Mouse (Mus musculus) G1E (cell line): ENCODE measurements around the gene Nrap. TPM values are rescaled to one million over a fixed set of nuclear protein-coding genes. Genes with fewer than 3 reads are reported as not detected.

Source experiments
- ATAC-seq: 2 replicates; pipeline ENCODE4 v1.8.0; 2016; ENCODE audit warnings: mild to moderate bottlenecking; ENCODE audit not compliant: insufficient number of reproducible peaks, poor library complexity, low FRiP score, severe bottlenecking; ENCODE audit errors: extremely low read depth
- DNase-seq: peaks from one replicate; pipeline ENCODE4 v3.0.0; 2012; ENCODE audit warnings: low spot score
- H3K27me3 ChIP-seq: 2 replicates; pipeline ENCODE4 v1.6.1; 2012; ENCODE audit warnings: mild to moderate bottlenecking, low read length, inconsistent platforms; ENCODE audit not compliant: insufficient read depth
- H3K36me3 ChIP-seq: replicated peaks from 2 replicates; pipeline ENCODE3; 2012; ENCODE audit warnings: mild to moderate bottlenecking, inconsistent platforms
- H3K4me1 ChIP-seq: 2 replicates; pipeline ENCODE4 v1.6.1; 2012; ENCODE audit warnings: low read depth, low read length, inconsistent platforms, mixed read lengths; ENCODE audit not compliant: insufficient read depth
- H3K4me3 ChIP-seq: 2 replicates; pipeline ENCODE4 v1.5.1; 2012; ENCODE audit warnings: low read depth, mild to moderate bottlenecking, inconsistent platforms, low read length, moderate library complexity, mixed read lengths
- H3K9me3 ChIP-seq: replicated peaks from 2 replicates; pipeline ENCODE4 v1.6.1; 2012; ENCODE audit warnings: inconsistent platforms
- CTCF ChIP-seq: IDR thresholded peaks from 2 replicates; pipeline ENCODE4 v1.5.1; 2012; ENCODE audit warnings: low read depth, low read length, inconsistent platforms, mixed read lengths
- GATA1 ChIP-seq: IDR thresholded peaks from 2 replicates; pipeline ENCODE4 v1.6.1; 2012; ENCODE audit warnings: borderline replicate concordance, low read length, inconsistent platforms, mixed read lengths
- GATA2 ChIP-seq: IDR thresholded peaks from 2 replicates; pipeline ENCODE4 v1.6.1; 2012; ENCODE audit warnings: low read depth, low read length, inconsistent platforms, borderline replicate concordance
- POLR2AphosphoS5 ChIP-seq: IDR thresholded peaks from 2 replicates; pipeline ENCODE4 v1.6.1; 2012; ENCODE audit warnings: low read depth, low read length, inconsistent platforms; ENCODE audit not compliant: insufficient replicate concordance
- TAL1 ChIP-seq: conservative IDR thresholded peaks from 2 replicates; pipeline ENCODE4 v1.6.1; 2012; ENCODE audit warnings: low read depth, low read length, inconsistent platforms, mixed read lengths
- polyA plus RNA-seq: library from polyadenylated mRNA; stranded (reverse); fragments of >175 nt; gene quantifications from 2 replicates; pipeline ENCODE4 v1.2.3, GENCODE M21; 2012
- total RNA-seq, 2 experiments: library from RNA; stranded (forward) in 1 of 2; stranded (reverse) in 1 of 2; fragments of 200-1000 nt in 1 of 2; fragments of >200 nt in 1 of 2; fragmentation: Nextera tagmentation in 1 of 2; gene quantifications; 2 replicates each; pipeline ENCODE4 v1.2.3; 2014 to 2017

The Nrap gene
- total and polyA plus RNA-seq, 3 experiments, result 0.02 to 0.23 (median 0.05) TPM

- TF ChIP-seq GATA1 (no peak), GATA2 (no peak), TAL1 (no peak), CTCF (no peak), POLR2AphosphoS5 (no peak)
- Histone ChIP-seq H3K4me1 (no peaks in the 10 kb centered on the region; the same call in 1 of the 2 replicates), H3K9me3 (peaks cover 4% of the 10 kb centered on the region; the same call in 1 of the 2 replicates), H3K4me3 (no peak overlapping the region), H3K27me3 (peaks cover 22% of the 10 kb centered on the region), H3K36me3 (no peaks in the 10 kb centered on the region)
- DNase-seq (no peak), ATAC-seq (no peak)
Observed at GRCm38 (mm10) chr19:56349295-56349694, 40.5 kb downstream of the Nrap start.

- ATAC-seq (no peak), DNase-seq (no peak)
- TF ChIP-seq POLR2AphosphoS5, result no peak
- TF ChIP-seq CTCF, result no peak
- Histone ChIP-seq H3K27me3 (peaks cover 25% of the 10 kb centered on the region), H3K9me3 (no peaks in the 10 kb centered on the region), H3K4me3 (no peak overlapping the region), H3K4me1 (no peaks in the 10 kb centered on the region; the same call in 1 of the 2 replicates), H3K36me3 (no peaks in the 10 kb centered on the region)
Observed at GRCm38 (mm10) chr19:56346750-56347149, 43.1 kb downstream of the Nrap start.

GRCm38 (mm10) chr19:56346016-56346415 lies 43.8 kb downstream of the Nrap start:
- H3K9me3 ChIP-seq, result no peaks in the 10 kb centered on the region
- H3K27me3 ChIP-seq, result peaks cover 28% of the 10 kb centered on the region
- ATAC-seq, result no peak
- no peak overlapping the region for H3K4me3 ChIP-seq
- H3K36me3 ChIP-seq, result no peaks in the 10 kb centered on the region
- DNase-seq, result no peak
- TF ChIP-seq CTCF (0 out of 2 replicates have a peak, but pooled peaks have one; percentile 22), TAL1 (no peak)
- H3K4me1 ChIP-seq, result no peaks in the 10 kb centered on the region; the same call in 1 of the 2 replicates

GRCm38 (mm10) chr19:56343869-56344563 lies 45.8 kb downstream of the Nrap start:
- Histone ChIP-seq H3K36me3 (no peaks in the 10 kb centered on the region), H3K27me3 (peaks cover 24% of the 10 kb centered on the region), H3K9me3 (no peaks in the 10 kb centered on the region; the same call in 1 of the 2 replicates), H3K4me3 (no peak overlapping the region), H3K4me1 (no peaks in the 10 kb centered on the region; the same call in 1 of the 2 replicates)
- DNase-seq (no peak), ATAC-seq (no peak)
- TF ChIP-seq TAL1, result no peak
- TF ChIP-seq CTCF, result no peak
- no peak for TF ChIP-seq GATA1
- no peak for TF ChIP-seq POLR2AphosphoS5
- no peak for TF ChIP-seq GATA2

GRCm38 (mm10) chr19:56342006-56342405 lies 47.8 kb downstream of the Nrap start:
- peaks cover 24% of the 10 kb centered on the region; the same call in 1 of the 2 replicates for H3K27me3 ChIP-seq
- H3K9me3 ChIP-seq, result no peaks in the 10 kb centered on the region; the same call in 1 of the 2 replicates
- DNase-seq (no peak), ATAC-seq (no peak)
- TF ChIP-seq TAL1 (no peak), CTCF (no peak), GATA2 (no peak), GATA1 (no peak)
- H3K4me1 ChIP-seq, result no peaks in the 10 kb centered on the region; the same call in 1 of the 2 replicates
- no peaks in the 10 kb centered on the region for H3K36me3 ChIP-seq
- no peak overlapping the region for H3K4me3 ChIP-seq

GRCm38 (mm10) chr19:56336826-56337225 lies 53.0 kb downstream of the Nrap start:
- no peaks in the 10 kb centered on the region for H3K4me1 ChIP-seq
- H3K9me3 ChIP-seq, result no peaks in the 10 kb centered on the region; the same call in 1 of the 2 replicates
- DNase-seq, result no peak
- no peak for ATAC-seq
- H3K36me3 ChIP-seq, result no peaks in the 10 kb centered on the region
- TF ChIP-seq GATA1 (no peak), TAL1 (no peak), GATA2 (no peak), CTCF (no peak), POLR2AphosphoS5 (no peak)
- H3K4me3 ChIP-seq, result no peak overlapping the region
- peaks cover 5% of the 10 kb centered on the region; the same call in 1 of the 2 replicates for H3K27me3 ChIP-seq
